Mouse (Mus musculus): ENCODE data around the gene Etv4.
A peak's percentile ranks its signal among the peaks of the same experiment; 100 is the strongest.

DNA sequence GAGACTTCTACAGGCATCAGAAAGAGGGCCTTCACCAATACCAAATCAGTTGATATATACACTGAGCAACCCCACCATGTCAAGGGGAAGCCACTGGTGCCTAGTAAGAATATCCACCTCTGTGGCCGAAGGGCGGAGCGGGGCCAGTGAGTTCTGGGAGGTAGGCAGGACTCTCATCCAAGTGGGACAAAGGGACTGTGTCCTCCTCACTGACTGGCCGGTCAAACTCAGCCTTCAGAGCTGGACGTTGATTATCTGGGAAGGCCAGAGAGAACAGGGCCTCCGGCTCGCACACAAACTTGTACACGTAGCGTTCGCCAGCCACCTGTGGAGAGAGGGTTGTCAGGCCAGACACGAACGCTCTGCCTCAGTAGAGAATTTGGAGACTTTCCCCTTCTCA is 14.9 kb downstream of the Etv4 start:
- no peak for TF ChIP-seq CTCF (IDR thresholded peaks at IDR 0.05)
- 0 out of 2 replicates have a peak, but pooled peaks have one; percentile 20 for TF ChIP-seq EP300 (IDR thresholded peaks at IDR 0.05; ENCODE audit: insufficient read depth, low read depth, low read length)
- TF ChIP-seq POLR2A (IDR thresholded peaks at IDR 0.05; ENCODE audit: insufficient read depth, low read depth, low read length), result no peak

All from heart, adult 2 months (tissue).